Mouse (Mus musculus) left cerebral cortex, adult 6 months (tissue): ENCODE measurements around the gene Atp12a. TPM values are rescaled to one million over a fixed set of nuclear protein-coding genes. Genes with fewer than 3 reads are reported as not detected.

Experiments used
- long read RNA-seq, 2 experiments: library from polyadenylated mRNA; unstranded; transcript quantifications; one replicate each; pipeline ENCODE4 v2.0.0; 2019 to 2020
- polyA plus RNA-seq: library from polyadenylated mRNA; unstranded; fragments of <200 nt; fragmentation: Nextera tagmentation; gene quantifications from 2 replicates; pipeline ENCODE4 v1.2.3, GENCODE M21; 2021

The Atp12a gene
- polyA plus RNA-seq: 0.04 TPM in 1 of 2 replicates, not detected in the other
- long read RNA-seq, experiment 1, partial matches to known transcripts: 0 of 1 reads
- long read RNA-seq, experiment 1, other reads (novel, unspliced or antisense): 0 of 1 reads
- long read RNA-seq, experiment 2: 0 reads

GRCm38 (mm10) chr14:56364711-56365237, at the start of gene Atp12a:
Gene Atp12a, plus strand, starts transcription at chr14:56365068.

DNA sequence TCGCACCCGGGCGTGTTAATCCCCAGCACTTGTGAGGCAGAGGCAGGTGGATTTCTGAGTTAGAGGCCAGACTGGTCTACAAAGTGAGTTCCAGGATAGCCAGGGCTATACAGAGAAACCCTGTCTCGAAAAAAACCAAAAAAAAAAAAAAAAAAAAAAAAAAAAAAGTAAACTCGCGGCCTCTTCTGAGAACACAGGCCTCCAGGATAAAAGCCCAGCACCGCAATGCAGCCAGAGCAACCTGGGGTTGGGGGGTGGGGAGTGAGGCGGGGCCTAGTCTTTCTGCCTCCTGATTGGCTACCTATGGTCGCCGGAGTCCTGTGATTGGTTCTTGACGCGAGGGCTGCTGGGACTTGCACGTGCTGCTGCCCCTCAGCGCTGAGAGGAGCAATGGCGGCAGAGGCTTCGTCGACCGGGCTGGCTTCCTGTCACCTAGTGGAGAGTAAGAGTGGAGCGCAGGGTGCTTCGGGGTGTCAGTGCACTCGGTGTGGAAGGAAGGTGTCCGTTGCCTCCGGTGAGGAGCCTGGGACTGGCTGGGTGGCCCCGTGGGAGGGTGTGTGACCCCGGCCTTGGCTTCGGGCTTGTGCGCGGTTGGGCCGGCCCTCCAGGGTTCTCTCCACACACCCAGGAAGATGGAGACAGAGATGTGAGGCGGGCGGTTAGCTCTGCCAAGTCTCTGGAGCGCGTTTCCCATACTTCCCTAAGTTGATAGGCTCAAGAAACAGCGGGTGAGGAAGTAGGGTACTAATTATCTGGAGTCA, 37.6 kb downstream of the Atp12a start, which contains the start of gene Rnf17:
Gene Rnf17, plus strand, starts transcription at position 271 of the 761 bp plus-strand sequence.

Other genes with a start within 250 kb of the Atp12a start
- not detected in 2 replicates for gene Gzme, start 244.4 kb upstream of the Atp12a start, polyA plus RNA-seq
- gene Gzmd, start 232.5 kb upstream of the Atp12a start, polyA plus RNA-seq: not detected in 2 replicates
- not detected in 2 replicates for gene Gzmg, start 205.5 kb upstream of the Atp12a start, polyA plus RNA-seq
- not detected in 2 replicates for gene Gzmn, start 190.5 kb upstream of the Atp12a start, polyA plus RNA-seq
- gene Gzmf, start 153.7 kb upstream of the Atp12a start, polyA plus RNA-seq: not detected in 2 replicates
- not detected in 2 replicates for gene Gzmc, start 130.4 kb upstream of the Atp12a start, polyA plus RNA-seq
- gene Gzmb, start 102.8 kb upstream of the Atp12a start, polyA plus RNA-seq: not detected in 2 replicates
- gene Rnf17, start 37.5 kb downstream of the Atp12a start, polyA plus RNA-seq: 0.54 and 0.66 TPM in 2 replicates
- gene Cenpj, start 210.4 kb downstream of the Atp12a start, polyA plus RNA-seq: 0.79 and 0.85 TPM in 2 replicates
- 2.3 and 2.6 TPM in 2 replicates for gene Parp4, start 210.6 kb downstream of the Atp12a start, polyA plus RNA-seq